Mouse (Mus musculus) midbrain, embryonic 12.5 days (tissue): ENCODE data around the gene Scmh1. TPM values are rescaled to one million over a fixed set of nuclear protein-coding genes. Genes with fewer than 3 reads are reported as not detected.

Experiments used
- ATAC-seq: fragments of 200-750 bp; cut with Nextera tagmentation; 2 replicates; pipeline ENCODE4 v1.8.0; 2017; ENCODE audit warnings: low read depth, moderate TSS enrichment, moderate library complexity; ENCODE audit not compliant: low FRiP score
- H3K27ac ChIP-seq: fragments of 300-500 bp; sonication (generic); replicated peaks from 2 replicates; pipeline ENCODE4 v1.5.1; 2016; ENCODE audit warnings: mild to moderate bottlenecking
- H3K27me3 ChIP-seq: fragments of 300-500 bp; sonication (generic); 2 replicates; pipeline ENCODE4 v1.6.1; 2016; ENCODE audit warnings: mild to moderate bottlenecking
- H3K36me3 ChIP-seq: fragments of 300-500 bp; sonication (generic); 2 replicates; pipeline ENCODE4 v1.6.1; 2016
- H3K4me1 ChIP-seq: fragments of 300-500 bp; sonication (generic); 2 replicates; pipeline ENCODE4 v1.6.1; 2016
- H3K4me2 ChIP-seq: fragments of 300-500 bp; sonication (generic); replicated peaks from 2 replicates; pipeline ENCODE4 v1.6.1; 2016; ENCODE audit warnings: mild to moderate bottlenecking, moderate library complexity
- H3K4me3 ChIP-seq: fragments of 300-500 bp; sonication (generic); 2 replicates; pipeline ENCODE4 v1.5.1; 2016; ENCODE audit warnings: mild to moderate bottlenecking
- H3K9ac ChIP-seq: fragments of 300-500 bp; sonication (generic); replicated peaks from 2 replicates; pipeline ENCODE4 v1.6.1; 2016; ENCODE audit warnings: mild to moderate bottlenecking, moderate library complexity
- H3K9me3 ChIP-seq: fragments of 300-500 bp; sonication (generic); 2 replicates; pipeline ENCODE4 v1.6.1; 2016; ENCODE audit warnings: mild to moderate bottlenecking
- WGBS: fragments of 180-500 bp; shearing (Covaris S2); methylation state at CpG from one replicate; pipeline ENCODE4 v1.1.7; 2016; 5-methylcytosine and 5-hydroxymethylcytosine counted together
- polyA plus RNA-seq: library from polyadenylated mRNA; unstranded; fragments of >200 nt; fragmentation: Nextera tagmentation; extraction: Ambion mirVana; gene quantifications from 2 replicates; pipeline ENCODE4 v1.2.1, GENCODE M21; 2016

The Scmh1 gene
- polyA plus RNA-seq, 1 experiment from 2014 or later, result 64.4 TPM

GRCm38 (mm10) chr4:120569025-120569424 is 163.9 kb downstream of the Scmh1 start:
- no peak for ATAC-seq
- WGBS, result 10% methylated on average over 4 of the region's 4 CpGs
- Histone ChIP-seq H3K4me3 (peak overlapping the region; percentile 61), H3K4me2 (peak overlapping the region; percentile 77), H3K9me3 (no peaks in the 10 kb centered on the region), H3K27ac (no peak overlapping the region; the same call in 1 of the 2 replicates), H3K4me1 (peaks cover 24% of the 10 kb centered on the region), H3K9ac (peak overlapping the region; percentile 83), H3K27me3 (peaks cover 4% of the 10 kb centered on the region; the same call in 1 of the 2 replicates), H3K36me3 (peaks cover 13% of the 10 kb centered on the region)

- peak within 1 kb of the TSS; percentile 88 for H3K27ac ChIP-seq
- H3K9ac ChIP-seq, result peak within 1 kb of the TSS; percentile 83
- peak within 1 kb of the TSS; percentile 61 for H3K4me3 ChIP-seq
- H3K27me3 ChIP-seq, result peaks cover 4% of the 10 kb centered on the region; the same call in 1 of the 2 replicates
- peak; percentile 97 for ATAC-seq
- H3K4me2 ChIP-seq, result peak within 1 kb of the TSS; percentile 77
- WGBS, result under 1% methylated on average over 87 of the region's 97 CpGs
- H3K36me3 ChIP-seq, result peaks cover 6% of the 10 kb centered on the region
- H3K9me3 ChIP-seq, result no peaks in the 10 kb centered on the region
- peaks cover 24% of the 10 kb centered on the region for H3K4me1 ChIP-seq
Observed at GRCm38 (mm10) chr4:120569486-120570437, 164.7 kb downstream of the Scmh1 start, which contains the start of gene Ctps. Gene Ctps, minus strand, starts transcription at chr4:120570276.

DNA sequence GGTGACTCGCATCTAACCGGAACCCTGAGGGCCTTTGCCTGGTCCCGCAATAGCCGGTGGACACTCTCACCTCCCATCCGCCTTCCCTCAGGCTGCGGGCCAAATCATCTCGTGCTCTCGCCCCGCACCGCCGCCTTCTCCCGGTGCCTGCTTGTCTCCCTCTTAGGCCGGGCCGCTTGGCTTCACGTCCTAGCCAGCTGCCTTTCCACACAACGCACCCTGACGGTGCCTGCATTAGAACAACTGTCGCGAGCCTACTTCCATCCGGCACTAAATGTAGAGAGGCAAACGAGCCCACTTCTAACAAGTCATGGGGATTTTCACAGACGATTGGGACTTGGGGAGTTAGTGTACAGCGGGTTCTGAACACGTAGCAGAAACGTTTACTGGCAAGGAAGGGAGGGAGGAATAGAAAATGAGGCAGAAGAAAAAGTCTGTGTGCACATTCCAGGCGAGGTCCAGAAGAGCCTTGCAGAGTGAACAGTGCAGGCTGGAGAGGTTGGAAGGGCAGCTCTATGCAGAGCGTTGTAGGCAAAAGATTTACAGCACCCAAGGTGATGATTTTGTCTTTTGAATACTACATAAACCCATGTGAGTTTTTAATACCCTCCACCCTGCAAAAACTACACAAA is 165.5 kb downstream of the Scmh1 start:
- Histone ChIP-seq H3K4me2 (peak overlapping the region; percentile 77), H3K27ac (peak overlapping the region; percentile 88), H3K4me1 (peaks cover 24% of the 10 kb centered on the region), H3K9ac (peak overlapping the region; percentile 83), H3K9me3 (no peaks in the 10 kb centered on the region), H3K27me3 (peaks cover 4% of the 10 kb centered on the region; the same call in 1 of the 2 replicates), H3K4me3 (peak overlapping the region; percentile 61), H3K36me3 (no peaks in the 10 kb centered on the region)
- WGBS, result 2% methylated on average over 27 of the region's 27 CpGs
- peak; percentile 76 for ATAC-seq

- H3K4me2 ChIP-seq, result peak overlapping the region; percentile 77
- peaks cover 4% of the 10 kb centered on the region; the same call in 1 of the 2 replicates for H3K27me3 ChIP-seq
- no peaks in the 10 kb centered on the region for H3K9me3 ChIP-seq
- peaks cover 24% of the 10 kb centered on the region for H3K4me1 ChIP-seq
- H3K9ac ChIP-seq, result 0 out of 2 replicates have a peak overlapping the region, but pooled peaks have one; percentile 83
- no peak for ATAC-seq
- H3K36me3 ChIP-seq, result no peaks in the 10 kb centered on the region
- H3K27ac ChIP-seq, result no peak overlapping the region; the same call in 1 of the 2 replicates
- peak overlapping the region; percentile 61; the same call in 1 of the 2 replicates for H3K4me3 ChIP-seq
- WGBS, result 80% methylated on average over 3 of the region's 3 CpGs
Observed at GRCm38 (mm10) chr4:120571070-120571464, 166.0 kb downstream of the Scmh1 start.

DNA sequence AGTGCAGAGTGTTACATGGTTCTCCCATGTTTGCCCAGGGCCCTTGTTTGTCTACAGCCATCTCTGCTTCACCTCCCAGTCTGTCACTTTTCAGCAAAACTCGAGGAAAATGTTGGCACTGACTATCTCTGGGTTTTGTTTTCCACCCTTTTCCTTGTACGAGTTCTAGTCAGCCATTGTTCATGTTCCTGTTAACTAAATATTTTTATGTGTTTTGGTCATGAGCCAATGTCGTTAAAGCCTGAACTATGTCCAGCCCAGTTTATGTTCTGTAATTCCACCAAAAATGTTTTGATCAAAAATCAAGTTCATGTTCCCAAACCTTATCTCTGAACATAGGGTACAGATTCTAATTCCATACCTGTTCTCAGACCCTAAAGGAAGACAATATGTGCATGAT is 166.6 kb downstream of the Scmh1 start:
- no peak overlapping the region for H3K9ac ChIP-seq
- no peak overlapping the region for H3K27ac ChIP-seq
- H3K36me3 ChIP-seq, result no peaks in the 10 kb centered on the region
- no peaks in the 10 kb centered on the region for H3K9me3 ChIP-seq
- H3K4me2 ChIP-seq, result no peak overlapping the region
- 80% methylated on average over 3 of the region's 3 CpGs for WGBS
- H3K4me3 ChIP-seq, result no peak overlapping the region
- H3K4me1 ChIP-seq, result peaks cover 24% of the 10 kb centered on the region
- ATAC-seq, result no peak
- H3K27me3 ChIP-seq, result peaks cover 4% of the 10 kb centered on the region; the same call in 1 of the 2 replicates

Other genes with a start within 250 kb of the Scmh1 start
- gene Edn2, start 244.1 kb upstream of the Scmh1 start, polyA plus RNA-seq, result not detected in 2 replicates
- gene Foxo6, start 117.9 kb upstream of the Scmh1 start, polyA plus RNA-seq, result 0.15 and 0.25 TPM in 2 replicates
- gene Slfnl1, start 127.0 kb downstream of the Scmh1 start, polyA plus RNA-seq, result 0.10 TPM in 1 of 2 replicates, not detected in the other
- gene Ctps, start 165.0 kb downstream of the Scmh1 start, polyA plus RNA-seq, result 102 and 106 TPM in 2 replicates
- not detected in 2 replicates for gene Gm8439, start 183.5 kb downstream of the Scmh1 start, polyA plus RNA-seq